Mouse (Mus musculus) embryonic facial prominence, embryonic 14.5 days (tissue): ENCODE results near the gene Tcf7l2. TPM values are rescaled to one million over a fixed set of nuclear protein-coding genes. Genes with fewer than 3 reads are reported as not detected.

Experiments used
- ATAC-seq: fragments of 200-750 bp; cut with Nextera tagmentation; 2 replicates; pipeline ENCODE4 v1.8.0; 2017; ENCODE audit warnings: low read depth, moderate number of reproducible peaks, moderate TSS enrichment
- DNase-seq: peaks from one replicate; pipeline ENCODE4 v3.0.0-alpha.2; 2015; ENCODE audit warnings: low spot score
- H3K27ac ChIP-seq: fragments of 300-500 bp; sonication (generic); replicated peaks from 2 replicates; pipeline ENCODE4 v1.5.1; 2014; ENCODE audit warnings: low read depth, mild to moderate bottlenecking, low read length, moderate library complexity
- H3K27me3 ChIP-seq: fragments of 300-500 bp; sonication (generic); replicated peaks from 2 replicates; pipeline ENCODE4 v1.6.1; 2014; ENCODE audit warnings: low read length; ENCODE audit not compliant: control insufficient read depth, insufficient read depth
- H3K36me3 ChIP-seq: fragments of 300-500 bp; sonication (generic); 2 replicates; pipeline ENCODE4 v1.6.1; 2014; ENCODE audit warnings: low read length, mixed read lengths; ENCODE audit not compliant: control insufficient read depth, insufficient read depth
- H3K4me1 ChIP-seq: fragments of 300-500 bp; sonication (generic); 2 replicates; pipeline ENCODE4 v1.6.1; 2014; ENCODE audit warnings: antibody characterized with exemption, low read length; ENCODE audit not compliant: control insufficient read depth, insufficient read depth
- H3K4me2 ChIP-seq: fragments of 300-500 bp; sonication (generic); 2 replicates; pipeline ENCODE4 v1.6.1; 2014; ENCODE audit warnings: low read depth, mild to moderate bottlenecking, low read length, moderate library complexity, mixed read lengths
- H3K4me3 ChIP-seq: fragments of 300-500 bp; sonication (generic); 2 replicates; pipeline ENCODE4 v1.5.1; 2014; ENCODE audit warnings: low read depth, mild to moderate bottlenecking, low read length
- H3K9ac ChIP-seq: fragments of 300-500 bp; sonication (generic); 2 replicates; pipeline ENCODE4 v1.6.1; 2014; ENCODE audit warnings: low read depth, mild to moderate bottlenecking, low read length, moderate library complexity, mixed read lengths
- H3K9me3 ChIP-seq: fragments of 300-500 bp; sonication (generic); 2 replicates; pipeline ENCODE4 v1.6.1; 2016; ENCODE audit warnings: low read length; ENCODE audit not compliant: control insufficient read depth
- WGBS: fragments of 180-500 bp; shearing (Covaris S2); extraction: QIAGEN DNeasy Blood & Tissue Kit; methylation state at CpG from one replicate; pipeline ENCODE4 v1.1.7; 2014; 5-methylcytosine and 5-hydroxymethylcytosine counted together
- polyA plus RNA-seq: library from polyadenylated mRNA; unstranded; fragments of >200 nt; fragmentation: Nextera tagmentation; extraction: Ambion mirVana; gene quantifications from 2 replicates; pipeline ENCODE4 v1.2.1, GENCODE M21; 2014

The Tcf7l2 gene
- polyA plus RNA-seq, 1 experiment from 2014 or later: 106 TPM

GRCm38 (mm10) chr19:55969929-55970531 lies 228.4 kb downstream of the Tcf7l2 start:
- H3K4me1 ChIP-seq: peaks cover 4% of the 10 kb centered on the region; the same call in 1 of the 2 replicates
- no peak overlapping the region for H3K9ac ChIP-seq
- H3K4me3 ChIP-seq: no peak overlapping the region
- H3K4me2 ChIP-seq: no peak overlapping the region
- no peaks in the 10 kb centered on the region for H3K36me3 ChIP-seq
- peak; percentile 77; the same call in 1 of the 2 replicates for ATAC-seq
- H3K9me3 ChIP-seq: no peaks in the 10 kb centered on the region
- WGBS: 16% methylated on average over 14 of the region's 14 CpGs
- no peaks in the 10 kb centered on the region for H3K27me3 ChIP-seq
- DNase-seq: peak; percentile 69
- H3K27ac ChIP-seq: peak overlapping the region; percentile 59

- no peak overlapping the region for H3K27ac ChIP-seq
- H3K9me3 ChIP-seq: peaks cover 4% of the 10 kb centered on the region
- no peaks in the 10 kb centered on the region for H3K27me3 ChIP-seq
- ATAC-seq (no peak), DNase-seq (no peak)
- H3K36me3 ChIP-seq: no peaks in the 10 kb centered on the region
- no peak overlapping the region for H3K4me3 ChIP-seq
- WGBS: 78% methylated on average over 9 of the region's 9 CpGs
- H3K4me1 ChIP-seq: no peaks in the 10 kb centered on the region
- H3K9ac ChIP-seq: no peak overlapping the region
- no peak overlapping the region for H3K4me2 ChIP-seq
Observed at GRCm38 (mm10) chr19:55976073-55976472, 234.5 kb downstream of the Tcf7l2 start.
